Mouse (Mus musculus) limb, embryonic 14.5 days (tissue): ENCODE results near the gene Il31ra. TPM values are rescaled to one million over a fixed set of nuclear protein-coding genes. Genes with fewer than 3 reads are reported as not detected.

Experiments
- ATAC-seq: fragments of 200-750 bp; cut with Nextera tagmentation; 2 replicates; pipeline ENCODE4 v1.8.0; 2017; ENCODE audit warnings: low read depth, moderate number of reproducible peaks, moderate TSS enrichment; ENCODE audit not compliant: low FRiP score
- DNase-seq: peaks from one replicate; pipeline ENCODE4 v3.0.0-alpha.2; 2015; ENCODE audit warnings: low spot score
- H3K27ac ChIP-seq: fragments of 300-500 bp; sonication (generic); replicated peaks from 2 replicates; pipeline ENCODE4 v1.5.1; 2014; ENCODE audit warnings: low read depth, mild to moderate bottlenecking, low read length, moderate library complexity, mixed read lengths
- H3K27me3 ChIP-seq: fragments of 300-500 bp; sonication (generic); 2 replicates; pipeline ENCODE4 v1.6.1; 2014; ENCODE audit warnings: low read length, mixed read lengths; ENCODE audit not compliant: control insufficient read depth, insufficient read depth
- H3K36me3 ChIP-seq: fragments of 300-500 bp; sonication (generic); 2 replicates; pipeline ENCODE4 v1.6.1; 2014; ENCODE audit warnings: mild to moderate bottlenecking, low read length, moderate library complexity, mixed read lengths; ENCODE audit not compliant: control insufficient read depth, insufficient read depth
- H3K4me1 ChIP-seq: fragments of 300-500 bp; sonication (generic); 2 replicates; pipeline ENCODE4 v1.6.1; 2014; ENCODE audit warnings: antibody characterized with exemption, low read length, mixed read lengths; ENCODE audit not compliant: control insufficient read depth, insufficient read depth
- H3K4me2 ChIP-seq: fragments of 300-500 bp; sonication (generic); replicated peaks from 2 replicates; pipeline ENCODE4 v1.6.1; 2014; ENCODE audit warnings: low read depth, mild to moderate bottlenecking, low read length, moderate library complexity; ENCODE audit not compliant: severe bottlenecking
- H3K4me3 ChIP-seq: fragments of 300-500 bp; sonication (generic); replicated peaks from 2 replicates; pipeline ENCODE4 v1.5.1; 2014; ENCODE audit warnings: low read length
- H3K9ac ChIP-seq: fragments of 300-500 bp; sonication (generic); 2 replicates; pipeline ENCODE4 v1.6.1; 2014; ENCODE audit warnings: mild to moderate bottlenecking, low read depth, low read length, moderate library complexity; ENCODE audit not compliant: severe bottlenecking
- H3K9me3 ChIP-seq: fragments of 300-500 bp; sonication (generic); 2 replicates; pipeline ENCODE4 v1.6.1; 2016; ENCODE audit warnings: low read length; ENCODE audit not compliant: control insufficient read depth
- POLR2A ChIP-seq: fragments of 200-500 bp; IDR thresholded peaks from 2 replicates; pipeline ENCODE4 v1.8.0; 2012; ENCODE audit warnings: inconsistent platforms, mild to moderate bottlenecking, moderate library complexity, borderline replicate concordance; ENCODE audit not compliant: insufficient read depth, insufficient read length; ENCODE audit errors: extremely low read depth
- WGBS: fragments of 180-500 bp; shearing (Covaris S2); extraction: QIAGEN DNeasy Blood & Tissue Kit; methylation state at CpG from one replicate; pipeline ENCODE4 v1.1.7; 2014; 5-methylcytosine and 5-hydroxymethylcytosine counted together
- polyA plus RNA-seq, 2 experiments: library from polyadenylated mRNA; depleted of rRNA in 1 of 2; stranded (reverse) in 1 of 2; unstranded in 1 of 2; fragments of >200 nt; fragmentation: Nextera tagmentation in 1 of 2; extraction: Ambion mirVana in 1 of 2; gene quantifications; 2 replicates each; pipeline versions ENCODE4 v1.2.1 to v1.2.3; 2012 to 2014

The Il31ra gene
- polyA plus RNA-seq, 2 experiments, result 0.21 to 0.38 TPM

- no peak overlapping the region for H3K9ac ChIP-seq
- H3K4me3 ChIP-seq, result no peak overlapping the region
- H3K27ac ChIP-seq, result no peak overlapping the region
- TF ChIP-seq POLR2A, result no peak
- H3K4me1 ChIP-seq, result no peaks in the 10 kb centered on the region
- ATAC-seq (no peak), DNase-seq (no peak)
- H3K4me2 ChIP-seq, result no peak overlapping the region
- 81% methylated on average over 7 of the region's 7 CpGs for WGBS
- no peaks in the 10 kb centered on the region for H3K27me3 ChIP-seq
- no peaks in the 10 kb centered on the region for H3K36me3 ChIP-seq
- no peaks in the 10 kb centered on the region for H3K9me3 ChIP-seq
Measured at GRCm38 (mm10) chr13:112551641-112552548, 42.3 kb downstream of the Il31ra start.

- H3K27ac ChIP-seq, result no peak overlapping the region
- 75% methylated on average over 10 of the region's 10 CpGs for WGBS
- DNase-seq (no peak), ATAC-seq (no peak)
- H3K27me3 ChIP-seq, result no peaks in the 10 kb centered on the region
- no peak overlapping the region for H3K4me3 ChIP-seq
- no peak for TF ChIP-seq POLR2A
- H3K4me1 ChIP-seq, result no peaks in the 10 kb centered on the region
- no peaks in the 10 kb centered on the region for H3K9me3 ChIP-seq
- H3K36me3 ChIP-seq, result no peaks in the 10 kb centered on the region
- H3K4me2 ChIP-seq, result no peak overlapping the region
- no peak overlapping the region for H3K9ac ChIP-seq
Measured at GRCm38 (mm10) chr13:112541223-112541975, 52.8 kb downstream of the Il31ra start.

- Histone ChIP-seq H3K36me3 (no peaks in the 10 kb centered on the region), H3K27me3 (no peaks in the 10 kb centered on the region), H3K4me3 (no peak overlapping the region), H3K4me2 (no peak overlapping the region), H3K27ac (no peak overlapping the region), H3K4me1 (no peaks in the 10 kb centered on the region), H3K9me3 (no peaks in the 10 kb centered on the region), H3K9ac (no peak overlapping the region)
- ATAC-seq (no peak), DNase-seq (no peak)
- 31% methylated on average over 3 of the region's 3 CpGs for WGBS
- TF ChIP-seq POLR2A, result no peak
Measured at GRCm38 (mm10) chr13:112540616-112541015, 53.5 kb downstream of the Il31ra start.

- WGBS, result 88% methylated on average over 7 of the region's 7 CpGs
- Histone ChIP-seq H3K9ac (no peak overlapping the region), H3K4me3 (no peak overlapping the region), H3K9me3 (no peaks in the 10 kb centered on the region), H3K36me3 (no peaks in the 10 kb centered on the region), H3K4me2 (no peak overlapping the region), H3K27ac (no peak overlapping the region), H3K27me3 (no peaks in the 10 kb centered on the region), H3K4me1 (no peaks in the 10 kb centered on the region)
- DNase-seq, result no peak
- no peak for ATAC-seq
- TF ChIP-seq POLR2A, result no peak
Measured at GRCm38 (mm10) chr13:112537065-112537464, 57.1 kb downstream of the Il31ra start.

- no peak for TF ChIP-seq POLR2A
- H3K9ac ChIP-seq, result no peak overlapping the region
- H3K4me3 ChIP-seq, result no peak overlapping the region
- 54% methylated on average over 4 of the region's 4 CpGs for WGBS
- H3K9me3 ChIP-seq, result no peaks in the 10 kb centered on the region
- H3K36me3 ChIP-seq, result no peaks in the 10 kb centered on the region
- H3K4me1 ChIP-seq, result no peaks in the 10 kb centered on the region
- ATAC-seq (no peak), DNase-seq (no peak)
- H3K27me3 ChIP-seq, result no peaks in the 10 kb centered on the region
- no peak overlapping the region for H3K27ac ChIP-seq
- H3K4me2 ChIP-seq, result no peak overlapping the region
Measured at GRCm38 (mm10) chr13:112536611-112537010, 57.5 kb downstream of the Il31ra start.
